8 mouse cellular contexts compared by ENCODE assay signal in the genomic region with DNA sequence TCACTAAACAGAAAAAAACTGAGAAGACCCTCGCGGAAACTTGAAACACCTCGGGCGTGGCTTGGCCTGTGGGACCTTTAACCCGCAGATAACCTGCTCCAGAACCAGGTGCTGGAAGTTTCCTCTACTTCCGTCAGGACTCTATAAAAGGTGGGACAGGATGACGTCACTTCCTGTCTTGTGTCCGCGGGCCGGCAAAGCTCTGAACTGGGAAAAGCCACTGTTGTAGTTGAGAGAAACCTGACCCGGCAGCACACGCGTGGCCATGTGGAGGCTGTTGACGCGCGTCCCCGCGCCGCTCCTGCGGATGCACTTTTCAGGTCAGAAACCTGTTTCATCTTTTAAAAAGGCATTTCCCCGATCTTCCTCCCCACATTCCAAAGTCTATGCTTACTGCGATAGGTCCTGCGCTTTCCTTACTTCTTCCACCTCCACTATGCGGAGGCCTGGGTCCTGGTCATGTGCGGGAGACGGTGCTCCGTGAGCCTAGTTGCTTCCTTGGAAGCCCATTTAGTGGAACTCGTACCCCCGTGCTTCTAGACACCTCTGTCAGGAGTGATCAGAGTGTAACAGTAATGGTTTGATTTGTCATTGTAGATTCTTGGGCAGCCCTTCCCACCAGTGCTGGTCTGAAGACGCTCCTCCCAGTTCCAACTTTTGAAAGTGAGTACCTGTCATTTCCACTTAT. TPM values are rescaled to one million over a fixed set of nuclear protein-coding genes. Genes with fewer than 3 reads are reported as not detected.
DNase-seq lines count a peak whose midpoint lies in the region; ATAC-seq and TF ChIP-seq lines count a peak whose summit lies in the region.

A gene (plus strand): TSS at position 187 of the 688 bp plus-strand sequence.

- ATAC-seq in heart, embryonic 15.5 days (replicated peaks; ENCODE audit: insufficient number of reproducible peaks, insufficient read depth, low FRiP score, low read depth) = peak; percentile 82
- ATAC-seq in liver, embryonic 14.5 days (ENCODE audit: insufficient read depth) = peak; percentile 92
- peak; percentile 96 for ATAC-seq in neural tube, embryonic 11.5 days (ENCODE audit: insufficient read depth, low FRiP score, low TSS enrichment)
- peak; percentile 91 for ATAC-seq in stomach, postnatal 0 days (ENCODE audit: low FRiP score, low TSS enrichment)

- H3K9me3 ChIP-seq in forebrain, embryonic 10.5 days = no peaks in the 10 kb centered on the region
- no peaks in the 10 kb centered on the region for H3K9me3 ChIP-seq in heart, embryonic 15.5 days (replicated peaks)
- no peaks in the 10 kb centered on the region for H3K9me3 ChIP-seq in liver, embryonic 14.5 days (ENCODE audit: control insufficient read depth, low read length)
- no peaks in the 10 kb centered on the region for H3K9me3 ChIP-seq in neural tube, embryonic 11.5 days (ENCODE audit: control insufficient read depth, low read length)
- no peaks in the 10 kb centered on the region for H3K9me3 ChIP-seq in stomach, postnatal 0 days (ENCODE audit: control insufficient read depth, low read length)

- peak within 1 kb of the TSS; percentile 73 for H3K4me3 ChIP-seq in forebrain, embryonic 10.5 days
- peak within 1 kb of the TSS; percentile 69 for H3K4me3 ChIP-seq in heart, embryonic 15.5 days
- peak within 1 kb of the TSS; percentile 78 to 90 for H3K4me3 ChIP-seq in liver, embryonic 14.5 days (ENCODE audit: insufficient read depth in 1 of 2, low read depth in 2 of 2, low read length in 2 of 2)
- peak within 1 kb of the TSS; percentile 67 for H3K4me3 ChIP-seq in neural tube, embryonic 11.5 days (ENCODE audit: low read depth, low read length)
- peak within 1 kb of the TSS; percentile 65 for H3K4me3 ChIP-seq in stomach, postnatal 0 days (ENCODE audit: low read depth, low read length)

- peak within 1 kb of the TSS; percentile 84 for H3K27ac ChIP-seq in forebrain, embryonic 10.5 days
- peak within 1 kb of the TSS; percentile 63 for H3K27ac ChIP-seq in heart, embryonic 15.5 days
- peak within 1 kb of the TSS; percentile 57 for H3K27ac ChIP-seq in liver, embryonic 14.5 days
- H3K27ac ChIP-seq in neural tube, embryonic 11.5 days (ENCODE audit: low read depth, low read length) = no peak within 1 kb of the TSS
- peak within 1 kb of the TSS; percentile 73 for H3K27ac ChIP-seq in stomach, postnatal 0 days (replicated peaks)

- peak within 1 kb of the TSS; percentile 59 for H3K9ac ChIP-seq in heart, embryonic 15.5 days
- peak within 1 kb of the TSS; percentile 89 for H3K9ac ChIP-seq in liver, embryonic 14.5 days (replicated peaks)
- H3K9ac ChIP-seq in neural tube, embryonic 11.5 days (ENCODE audit: low read length) = peak within 1 kb of the TSS; percentile 75
- H3K9ac ChIP-seq in stomach, postnatal 0 days (ENCODE audit: low read length) = peak within 1 kb of the TSS; percentile 75

- peak within 1 kb of the TSS; percentile 77 for H3K4me2 ChIP-seq in heart, embryonic 15.5 days
- peak within 1 kb of the TSS; percentile 86 for H3K4me2 ChIP-seq in liver, embryonic 14.5 days (ENCODE audit: low read depth)
- peak within 1 kb of the TSS; percentile 68 for H3K4me2 ChIP-seq in neural tube, embryonic 11.5 days (ENCODE audit: low read depth)
- peak within 1 kb of the TSS; percentile 82 for H3K4me2 ChIP-seq in stomach, postnatal 0 days (replicated peaks; ENCODE audit: low read depth)

- under 1% methylated on average over 30 of the region's 30 CpGs for WGBS in forebrain, embryonic 10.5 days
- under 1% methylated on average over 30 of the region's 30 CpGs for WGBS in heart, embryonic 15.5 days
- WGBS in liver, embryonic 14.5 days (ENCODE audit: insufficient replicate concordance) = under 1% methylated on average over 30 of the region's 30 CpGs
- under 1% methylated on average over 30 of the region's 30 CpGs for WGBS in neural tube, embryonic 11.5 days
- under 1% methylated on average over 30 of the region's 30 CpGs for WGBS in stomach, postnatal 0 days

- peaks cover 32% of the 10 kb centered on the region for H3K36me3 ChIP-seq in forebrain, embryonic 10.5 days (replicated peaks)
- H3K36me3 ChIP-seq in heart, embryonic 15.5 days = peaks cover 31% of the 10 kb centered on the region; the same call in 1 of the 2 replicates
- H3K36me3 ChIP-seq in liver, embryonic 14.5 days (replicated peaks; ENCODE audit: control insufficient read depth, insufficient read depth, low read depth) = peaks cover 12% of the 10 kb centered on the region
- H3K36me3 ChIP-seq in neural tube, embryonic 11.5 days (ENCODE audit: control insufficient read depth, insufficient read depth, low read length) = no peaks in the 10 kb centered on the region
- 0 out of 2 replicates have a peak, but pooled peaks cover 6% of the 10 kb centered on the region for H3K36me3 ChIP-seq in stomach, postnatal 0 days (ENCODE audit: control insufficient read depth, insufficient read depth, low read length)

- TF ChIP-seq CTCF in liver, embryonic 14.5 days (IDR thresholded peaks at IDR 0.05; ENCODE audit: low read depth) = no peak
- no peak for TF ChIP-seq CTCF in stomach, postnatal 0 days (IDR thresholded peaks at IDR 0.05; ENCODE audit: low read depth)

- no peak for TF ChIP-seq EP300 in liver, embryonic 14.5 days (IDR thresholded peaks at IDR 0.05; ENCODE audit: low read depth)
- TF ChIP-seq EP300 in stomach, postnatal 0 days (optimal IDR thresholded peaks at IDR 0.05) = no peak

- H3K4me1 ChIP-seq in forebrain, embryonic 10.5 days = peaks cover 9% of the 10 kb centered on the region
- H3K4me1 ChIP-seq in heart, embryonic 15.5 days (replicated peaks) = peaks cover 6% of the 10 kb centered on the region
- peaks cover 4 to 7% of the 10 kb centered on the region in 2 experiments; a peak in 3 of 4 replicates for H3K4me1 ChIP-seq in liver, embryonic 14.5 days (replicated peaks; ENCODE audit: control insufficient read depth in 2 of 2, insufficient read depth in 2 of 2, low read length in 1 of 2)
- H3K4me1 ChIP-seq in neural tube, embryonic 11.5 days (ENCODE audit: control insufficient read depth, insufficient read depth, low read length) = no peaks in the 10 kb centered on the region
- H3K4me1 ChIP-seq in stomach, postnatal 0 days (replicated peaks; ENCODE audit: control insufficient read depth, insufficient read depth) = no peaks in the 10 kb centered on the region

- H3K27me3 ChIP-seq in forebrain, embryonic 10.5 days (ENCODE audit: poor library complexity, severe bottlenecking) = no peaks in the 10 kb centered on the region
- H3K27me3 ChIP-seq in heart, embryonic 15.5 days = no peaks in the 10 kb centered on the region
- H3K27me3 ChIP-seq in liver, embryonic 14.5 days (ENCODE audit: control insufficient read depth, insufficient read depth, low read length) = no peaks in the 10 kb centered on the region
- H3K27me3 ChIP-seq in neural tube, embryonic 11.5 days (ENCODE audit: control insufficient read depth, insufficient read depth, low read length) = no peaks in the 10 kb centered on the region
- no peaks in the 10 kb centered on the region for H3K27me3 ChIP-seq in stomach, postnatal 0 days (ENCODE audit: control insufficient read depth, insufficient read depth, low read length)

- peak; percentile 88 to 91 for DNase-seq in CD8-positive naive resting alpha-beta T cell, adult 2 months (ENCODE audit: low read depth in 2 of 2, low spot score in 2 of 2)
- DNase-seq in c-Kit-positive CD71-negative TER-119-negative erythroid progenitor cells, embryonic 14.5 days (ENCODE audit: low read depth) = peak; percentile 92
- peak; percentile 87 for DNase-seq in forebrain, embryonic 10.5 days (ENCODE audit: extremely low spot score, low spot score)
- DNase-seq in kidney, postnatal 25 days = peak; percentile 90 to 93
- peak; percentile 86 to 88 (median 88) for DNase-seq in liver, embryonic 14.5 days (ENCODE audit: low read depth in 3 of 3, low spot score in 3 of 3)
- DNase-seq in neural tube, embryonic 11.5 days (ENCODE audit: low spot score) = peak; percentile 86
- peak; percentile 86 for DNase-seq in stomach, postnatal 0 days (ENCODE audit: low spot score)

RNA-seq across cellular contexts. Expression of the gene that starts here (rescaled TPM):
- 65.1 and 66.1 TPM in 2 replicates for polyA plus RNA-seq in forebrain, embryonic 10.5 days (2016; fragmentation: Nextera tagmentation; extraction: Ambion mirVana)
- 59.4 and 66.6 TPM in 2 replicates for polyA plus RNA-seq in heart, embryonic 15.5 days (2015; fragmentation: Nextera tagmentation; extraction: Ambion mirVana)
- polyA plus RNA-seq in liver, embryonic 14.5 days (2012; rRNA removed) = 14.0 and 27.7 TPM in 2 replicates
- 41.8 and 43.9 TPM in 2 replicates for polyA plus RNA-seq in liver, embryonic 14.5 days (2014; fragmentation: Nextera tagmentation; extraction: Ambion mirVana)
- polyA plus RNA-seq in neural tube, embryonic 11.5 days (2014; fragmentation: Nextera tagmentation; extraction: Ambion mirVana) = 48.6 and 52.3 TPM in 2 replicates
- polyA plus RNA-seq in stomach, postnatal 0 days (2015; fragmentation: Nextera tagmentation; extraction: Ambion mirVana) = 49.2 and 51.4 TPM in 2 replicates
